Mouse (Mus musculus): ENCODE data around the gene Ap2a1. TPM values are rescaled to one million over a fixed set of nuclear protein-coding genes. Genes with fewer than 3 reads are reported as not detected.

The Ap2a1 gene
- polyA plus RNA-seq, 1 experiment from 2014 or later: 77.3 TPM

- peaks cover 51% of the 10 kb centered on the region for H3K4me1 ChIP-seq (ENCODE audit: control insufficient read depth, insufficient read depth, low read length)
- H3K36me3 ChIP-seq (ENCODE audit: control insufficient read depth, insufficient read depth, low read length): peaks cover 3% of the 10 kb centered on the region; the same call in 1 of the 2 replicates
- H3K4me2 ChIP-seq: peak within 1 kb of the TSS; percentile 82
- WGBS (ENCODE audit: insufficient replicate concordance): 7% methylated on average over 29 of the region's 29 CpGs
- H3K9me3 ChIP-seq (replicated peaks; ENCODE audit: control insufficient read depth, low read length): no peaks in the 10 kb centered on the region
- peak within 1 kb of the TSS; percentile 100 for H3K27ac ChIP-seq (ENCODE audit: low read depth, low read length)
- peak within 1 kb of the TSS; percentile 97 for H3K4me3 ChIP-seq (ENCODE audit: low read depth, low read length)
- H3K27me3 ChIP-seq (ENCODE audit: control insufficient read depth, insufficient read depth, low read length): no peaks in the 10 kb centered on the region
- H3K9ac ChIP-seq (ENCODE audit: low read depth, low read length): peak within 1 kb of the TSS; percentile 100
- ATAC-seq (replicated peaks; ENCODE audit: insufficient number of reproducible peaks, low FRiP score, low TSS enrichment): peak; percentile 87
Observed at GRCm38 (mm10) chr7:44869697-44870528, 59.4 kb downstream of the Ap2a1 start, which contains the start of gene Ptov1. Gene Ptov1, minus strand, starts transcription at chr7:44869788.

GRCm38 (mm10) chr7:44868919-44869696 is 60.2 kb downstream of the Ap2a1 start:
- Histone ChIP-seq H3K36me3 (ENCODE audit: control insufficient read depth, insufficient read depth, low read length) (peaks cover 8% of the 10 kb centered on the region), H3K9ac (ENCODE audit: low read depth, low read length) (peak overlapping the region; percentile 100), H3K9me3 (replicated peaks; ENCODE audit: control insufficient read depth, low read length) (no peaks in the 10 kb centered on the region), H3K4me3 (ENCODE audit: low read depth, low read length) (peak overlapping the region; percentile 97), H3K4me1 (ENCODE audit: control insufficient read depth, insufficient read depth, low read length) (peaks cover 57% of the 10 kb centered on the region), H3K4me2 (peak overlapping the region; percentile 82), H3K27me3 (ENCODE audit: control insufficient read depth, insufficient read depth, low read length) (no peaks in the 10 kb centered on the region), H3K27ac (ENCODE audit: low read depth, low read length) (peak overlapping the region; percentile 100)
- WGBS (ENCODE audit: insufficient replicate concordance): under 1% methylated on average over 94 of the region's 108 CpGs
- peak; percentile 55 for ATAC-seq (replicated peaks; ENCODE audit: insufficient number of reproducible peaks, low FRiP score, low TSS enrichment)

GRCm38 (mm10) chr7:44868465-44868864 is 60.8 kb downstream of the Ap2a1 start:
- 9% methylated on average over 16 of the region's 16 CpGs for whole genome bisulfite sequencing (ENCODE audit: insufficient replicate concordance)
- H3K9ac ChIP-seq (ENCODE audit: low read depth, low read length): peak overlapping the region; percentile 100
- H3K9me3 ChIP-seq (replicated peaks; ENCODE audit: control insufficient read depth, low read length): no peaks in the 10 kb centered on the region
- no peaks in the 10 kb centered on the region for H3K27me3 ChIP-seq (ENCODE audit: control insufficient read depth, insufficient read depth, low read length)
- ATAC-seq (replicated peaks; ENCODE audit: insufficient number of reproducible peaks, low FRiP score, low TSS enrichment): no peak
- peak overlapping the region; percentile 97 for H3K4me3 ChIP-seq (ENCODE audit: low read depth, low read length)
- peaks cover 12% of the 10 kb centered on the region for H3K36me3 ChIP-seq (ENCODE audit: control insufficient read depth, insufficient read depth, low read length)
- H3K27ac ChIP-seq (ENCODE audit: low read depth, low read length): peak overlapping the region; percentile 100; the same call in 1 of the 2 replicates
- peak overlapping the region; percentile 82 for H3K4me2 ChIP-seq
- H3K4me1 ChIP-seq (ENCODE audit: control insufficient read depth, insufficient read depth, low read length): peaks cover 56% of the 10 kb centered on the region

GRCm38 (mm10) chr7:44867802-44868201 is 61.5 kb downstream of the Ap2a1 start:
- Histone ChIP-seq H3K4me3 (ENCODE audit: low read depth, low read length) (peak overlapping the region; percentile 97), H3K4me1 (ENCODE audit: control insufficient read depth, insufficient read depth, low read length) (peaks cover 50% of the 10 kb centered on the region), H3K9me3 (replicated peaks; ENCODE audit: control insufficient read depth, low read length) (no peaks in the 10 kb centered on the region), H3K4me2 (peak overlapping the region; percentile 82), H3K27ac (ENCODE audit: low read depth, low read length) (no peak overlapping the region), H3K9ac (ENCODE audit: low read depth, low read length) (peak overlapping the region; percentile 100), H3K36me3 (ENCODE audit: control insufficient read depth, insufficient read depth, low read length) (peaks cover 16% of the 10 kb centered on the region), H3K27me3 (ENCODE audit: control insufficient read depth, insufficient read depth, low read length) (no peaks in the 10 kb centered on the region)
- no peak for ATAC-seq (replicated peaks; ENCODE audit: insufficient number of reproducible peaks, low FRiP score, low TSS enrichment)
- 57% methylated on average over 9 of the region's 9 CpGs for WGBS (ENCODE audit: insufficient replicate concordance)

- 69% methylated on average over 19 of the region's 19 CpGs for WGBS (ENCODE audit: insufficient replicate concordance)
- ATAC-seq (replicated peaks; ENCODE audit: insufficient number of reproducible peaks, low FRiP score, low TSS enrichment): no peak
Observed at GRCm38 (mm10) chr7:44867010-44867702, 62.1 kb downstream of the Ap2a1 start.

GRCm38 (mm10) chr7:44866276-44867009 is 62.9 kb downstream of the Ap2a1 start:
- ATAC-seq (replicated peaks; ENCODE audit: insufficient number of reproducible peaks, low FRiP score, low TSS enrichment): no peak; the same call in 1 of the 2 replicates
- WGBS (ENCODE audit: insufficient replicate concordance): 55% methylated on average over 15 of the region's 15 CpGs

More at GRCm38 (mm10) chr7:44867010-44867702, 62.1 kb downstream of the Ap2a1 start:
- Histone ChIP-seq H3K27ac (ENCODE audit: low read depth, low read length) (peak overlapping the region; percentile 38), H3K4me2 (peak overlapping the region; percentile 82), H3K36me3 (ENCODE audit: control insufficient read depth, insufficient read depth, low read length) (peaks cover 17% of the 10 kb centered on the region), H3K4me3 (ENCODE audit: low read depth, low read length) (peak overlapping the region; percentile 97), H3K9me3 (replicated peaks; ENCODE audit: control insufficient read depth, low read length) (no peaks in the 10 kb centered on the region), H3K4me1 (ENCODE audit: control insufficient read depth, insufficient read depth, low read length) (peaks cover 49% of the 10 kb centered on the region), H3K27me3 (ENCODE audit: control insufficient read depth, insufficient read depth, low read length) (no peaks in the 10 kb centered on the region), H3K9ac (ENCODE audit: low read depth, low read length) (peak overlapping the region; percentile 100)

GRCm38 (mm10) chr7:44864595-44865542 is 64.4 kb downstream of the Ap2a1 start:
- Histone ChIP-seq H3K4me1 (ENCODE audit: control insufficient read depth, insufficient read depth, low read length) (peaks cover 45% of the 10 kb centered on the region), H3K27me3 (ENCODE audit: control insufficient read depth, insufficient read depth, low read length) (no peaks in the 10 kb centered on the region), H3K9ac (ENCODE audit: low read depth, low read length) (0 out of 2 replicates have a peak overlapping the region, but pooled peaks have one; percentile 46), H3K27ac (ENCODE audit: low read depth, low read length) (peak overlapping the region; percentile 32), H3K9me3 (replicated peaks; ENCODE audit: control insufficient read depth, low read length) (no peaks in the 10 kb centered on the region), H3K36me3 (ENCODE audit: control insufficient read depth, insufficient read depth, low read length) (peaks cover 23% of the 10 kb centered on the region), H3K4me3 (ENCODE audit: low read depth, low read length) (no peak overlapping the region), H3K4me2 (peak overlapping the region; percentile 19; the same call in 1 of the 2 replicates)
- WGBS (ENCODE audit: insufficient replicate concordance): 74% methylated on average over 24 of the region's 24 CpGs
- ATAC-seq (replicated peaks; ENCODE audit: insufficient number of reproducible peaks, low FRiP score, low TSS enrichment): no peak

More at GRCm38 (mm10) chr7:44866276-44867009, 62.9 kb downstream of the Ap2a1 start:
- peak overlapping the region; percentile 19; the same call in 1 of the 2 replicates for H3K4me3 ChIP-seq (ENCODE audit: low read depth, low read length)
- peaks cover 23% of the 10 kb centered on the region for H3K36me3 ChIP-seq (ENCODE audit: control insufficient read depth, insufficient read depth, low read length)
- peak overlapping the region; percentile 38 for H3K27ac ChIP-seq (ENCODE audit: low read depth, low read length)
- peak overlapping the region; percentile 46; the same call in 1 of the 2 replicates for H3K9ac ChIP-seq (ENCODE audit: low read depth, low read length)
- H3K9me3 ChIP-seq (replicated peaks; ENCODE audit: control insufficient read depth, low read length): no peaks in the 10 kb centered on the region
- H3K27me3 ChIP-seq (ENCODE audit: control insufficient read depth, insufficient read depth, low read length): no peaks in the 10 kb centered on the region
- peaks cover 49% of the 10 kb centered on the region for H3K4me1 ChIP-seq (ENCODE audit: control insufficient read depth, insufficient read depth, low read length)
- peak overlapping the region; percentile 37 for H3K4me2 ChIP-seq

Measured in heart, embryonic 11.5 days (tissue).